9 mouse cellular contexts compared by ENCODE assay signal in the genomic region with DNA sequence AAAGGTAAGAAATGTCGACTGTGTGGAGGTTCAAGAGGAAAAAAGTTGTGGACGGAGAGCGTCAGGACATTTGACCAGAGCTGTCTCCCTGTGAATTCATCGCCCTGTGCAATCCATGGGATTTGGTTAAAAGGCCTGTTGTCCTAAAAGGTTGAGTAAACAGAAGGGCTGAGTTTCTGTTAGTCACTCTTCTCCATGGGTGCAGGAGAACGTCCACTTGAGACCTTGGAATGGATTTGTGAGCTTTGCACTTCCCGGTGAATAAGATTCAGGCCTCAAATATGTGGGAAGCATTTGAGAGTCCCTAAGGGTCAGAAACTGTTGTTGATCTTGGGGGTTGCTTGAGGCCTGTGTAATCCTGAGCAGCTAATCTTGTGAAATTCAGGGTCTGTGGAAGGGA. TPM values are rescaled to one million over a fixed set of nuclear protein-coding genes. Genes with fewer than 3 reads are reported as not detected.
DNase-seq lines count a peak whose midpoint lies in the region; ATAC-seq and TF ChIP-seq lines count a peak whose summit lies in the region.
"Had no signal": no experiment of that assay in that cellular context is flagged by ENCODE, and none has a peak within 500 bp of the region (broad histone marks: within the 10 kb centered on the region; RNA-seq: fewer than 3 reads in every experiment).

No protein-coding gene starts in this region.

- intact Hi-C loops in heart, postnatal 25 days (cut with DNase I) = loop anchor here (10.0 kb wide), 2 partner anchors 722 to 812 kb away; a partner anchor contains a TSS

- H3K9ac ChIP-seq in heart, embryonic 14.5 days (ENCODE audit: low read length) = peak overlapping the region; percentile 92
- H3K9ac ChIP-seq in ES-Bruce4 (ENCODE audit: low read depth, poor library complexity, severe bottlenecking) = peak overlapping the region; percentile 31; the same call in 1 of the 2 replicates
- H3K9ac ChIP-seq in forebrain, embryonic 15.5 days (replicated peaks) = no peak overlapping the region
- H3K9ac ChIP-seq in liver, postnatal 0 days (replicated peaks) = peak overlapping the region; percentile 88

- 62% methylated on average over 6 of the region's 6 CpGs for WGBS in heart, embryonic 14.5 days
- 90% methylated on average over 6 of the region's 6 CpGs for WGBS in forebrain, embryonic 15.5 days
- WGBS in liver, postnatal 0 days (ENCODE audit: insufficient replicate concordance) = 66% methylated on average over 6 of the region's 6 CpGs

- no peak for TF ChIP-seq POLR2A in ES-Bruce4 (IDR thresholded peaks at IDR 0.05; ENCODE audit: insufficient read depth, low read length)

- peak overlapping the region; percentile 87 for H3K4me2 ChIP-seq in heart, embryonic 14.5 days (ENCODE audit: low read length)
- peak overlapping the region; percentile 84; the same call in 1 of the 2 replicates for H3K4me2 ChIP-seq in forebrain, embryonic 15.5 days (replicated peaks)
- peak overlapping the region; percentile 86 for H3K4me2 ChIP-seq in liver, postnatal 0 days (ENCODE audit: low read depth, low read length)

- ATAC-seq in heart, embryonic 14.5 days (ENCODE audit: insufficient number of reproducible peaks, insufficient read depth, low FRiP score, low read depth) = no peak
- ATAC-seq in forebrain, embryonic 15.5 days (replicated peaks) = no peak
- no peak for ATAC-seq in liver, postnatal 0 days

- H3K27me3 ChIP-seq in heart, embryonic 14.5 days (ENCODE audit: control insufficient read depth, insufficient read depth, low read length) = no peaks in the 10 kb centered on the region
- H3K27me3 ChIP-seq in ES-Bruce4 (ENCODE audit: control insufficient read depth, insufficient read depth, low read length, poor library complexity, severe bottlenecking) = no peaks in the 10 kb centered on the region
- no peaks in the 10 kb centered on the region for H3K27me3 ChIP-seq in forebrain, embryonic 15.5 days
- H3K27me3 ChIP-seq in liver, postnatal 0 days (ENCODE audit: insufficient read depth, low read length) = no peaks in the 10 kb centered on the region

- H3K36me3 ChIP-seq in heart, embryonic 14.5 days (ENCODE audit: control insufficient read depth, insufficient read depth, low read length) = no peaks in the 10 kb centered on the region
- H3K36me3 ChIP-seq in ES-Bruce4 (ENCODE audit: control insufficient read depth, insufficient read depth, low read length, poor library complexity, severe bottlenecking) = no peaks in the 10 kb centered on the region
- no peaks in the 10 kb centered on the region for H3K36me3 ChIP-seq in forebrain, embryonic 15.5 days
- H3K36me3 ChIP-seq in liver, postnatal 0 days (replicated peaks; ENCODE audit: insufficient read depth, low read length) = no peaks in the 10 kb centered on the region

- no peak for DNase-seq in heart, postnatal 25 days (ENCODE audit: low spot score)
- no peak for DNase-seq in liver, postnatal 0 days
- no peak for DNase-seq in embryo, embryonic 10.5 days (ENCODE audit: low spot score)
- DNase-seq in frontal cortex, postnatal 14 days (ENCODE audit: low spot score in 2 of 2) = no peak
- no peak for DNase-seq in right cerebral cortex, postnatal 14 days
- DNase-seq: cerebellum, adult 9-10 months had no signal

- H3K4me1 ChIP-seq in heart, embryonic 14.5 days (ENCODE audit: control insufficient read depth in 2 of 2, insufficient read depth in 2 of 2, low read length in 2 of 2) = peaks cover 3 to 16% of the 10 kb centered on the region in 2 experiments
- H3K4me1 ChIP-seq in ES-Bruce4 (ENCODE audit: control insufficient read depth, insufficient read depth, low read length) = no peaks in the 10 kb centered on the region
- peaks cover 8% of the 10 kb centered on the region; the same call in 1 of the 2 replicates for H3K4me1 ChIP-seq in forebrain, embryonic 15.5 days
- H3K4me1 ChIP-seq in liver, postnatal 0 days (ENCODE audit: insufficient read depth) = peaks cover 18% of the 10 kb centered on the region

- H3K4me3 ChIP-seq in heart, embryonic 14.5 days (ENCODE audit: control insufficient read depth in 1 of 2, insufficient read depth in 1 of 2, low read depth in 1 of 2, low read length in 2 of 2) = peak overlapping the region in 1 of 2 experiments; percentile 74; a peak in 2 of 4 replicates
- no peak overlapping the region for H3K4me3 ChIP-seq in ES-Bruce4 (ENCODE audit: low read depth, low read length)
- no peak overlapping the region for H3K4me3 ChIP-seq in forebrain, embryonic 15.5 days
- H3K4me3 ChIP-seq in liver, postnatal 0 days (ENCODE audit: low read depth, low read length) = peak overlapping the region; percentile 70

- TF ChIP-seq CTCF in ES-Bruce4 (IDR thresholded peaks at IDR 0.05; ENCODE audit: low read depth, low read length) = no peak
- no peak for TF ChIP-seq CTCF in liver, postnatal 0 days (IDR thresholded peaks at IDR 0.05; ENCODE audit: low read depth)

- H3K9me3 ChIP-seq in heart, embryonic 14.5 days (ENCODE audit: control insufficient read depth, low read length) = no peaks in the 10 kb centered on the region
- H3K9me3 ChIP-seq in ES-Bruce4 (replicated peaks; ENCODE audit: control insufficient read depth, insufficient read depth, low read length, poor library complexity, severe bottlenecking) = peaks cover 9% of the 10 kb centered on the region; the same call in 1 of the 2 replicates
- H3K9me3 ChIP-seq in forebrain, embryonic 15.5 days = no peaks in the 10 kb centered on the region
- no peaks in the 10 kb centered on the region for H3K9me3 ChIP-seq in liver, postnatal 0 days (ENCODE audit: low read length)

- TF ChIP-seq EP300 in ES-Bruce4 (IDR thresholded peaks at IDR 0.05; ENCODE audit: insufficient read depth, low read depth, low read length) = no peak
- no peak for TF ChIP-seq EP300 in liver, postnatal 0 days (IDR thresholded peaks at IDR 0.05; ENCODE audit: low read depth)

- H3K27ac ChIP-seq in heart, embryonic 14.5 days (replicated peaks in 1 of 2; ENCODE audit: control insufficient read depth in 1 of 2, insufficient read depth in 1 of 2, low read depth in 2 of 2, low read length in 2 of 2) = no peak overlapping the region
- H3K27ac ChIP-seq in ES-Bruce4 (ENCODE audit: insufficient read depth, low read length) = no peak overlapping the region
- no peak overlapping the region for H3K27ac ChIP-seq in forebrain, embryonic 15.5 days (replicated peaks)
- peak overlapping the region; percentile 88; the same call in 1 of the 2 replicates for H3K27ac ChIP-seq in liver, postnatal 0 days (ENCODE audit: low read depth)

RNA-seq across cellular contexts. Expression of a gene that starts 1.4 kb away (rescaled TPM):
- polyA plus RNA-seq in heart, embryonic 14.5 days (2014; fragmentation: Nextera tagmentation; extraction: Ambion mirVana) = 7.7 and 8.0 TPM in 2 replicates
- total RNA-seq in heart, postnatal 25 days (2021) = 10 to 100 TPM; 42.6 to 43.8 TPM
- 25.8 and 28.3 TPM in 2 replicates for polyA plus RNA-seq in ES-Bruce4 (2011; ENCODE audit: insufficient read depth, insufficient read length, low read depth, missing spikeins)
- 2.9 and 3.0 TPM in 2 replicates for polyA plus RNA-seq in forebrain, embryonic 15.5 days (2015; fragmentation: Nextera tagmentation; extraction: Ambion mirVana)
- 2.5 and 2.7 TPM in 2 replicates for polyA plus RNA-seq in liver, postnatal 0 days (2015; fragmentation: Nextera tagmentation; extraction: Ambion mirVana)

RNA-seq across cellular contexts. Expression of a gene that starts 14.5 kb away (rescaled TPM):
- polyA plus RNA-seq in heart, embryonic 14.5 days (2014; fragmentation: Nextera tagmentation; extraction: Ambion mirVana) = 3.2 and 5.7 TPM in 2 replicates
- 1 to 10 TPM; 2.3 to 3.7 TPM for total RNA-seq in heart, postnatal 25 days (2021)
- polyA plus RNA-seq in ES-Bruce4 (2011; ENCODE audit: insufficient read depth, insufficient read length, low read depth, missing spikeins) = 2.4 and 4.3 TPM in 2 replicates
- polyA plus RNA-seq in forebrain, embryonic 15.5 days (2015; fragmentation: Nextera tagmentation; extraction: Ambion mirVana) = 8.2 and 9.8 TPM in 2 replicates
- polyA plus RNA-seq in liver, postnatal 0 days (2015; fragmentation: Nextera tagmentation; extraction: Ambion mirVana) = 3.0 and 3.1 TPM in 2 replicates
